Mouse (Mus musculus) cerebellum, adult 18-20 months (tissue): ENCODE measurements around the gene Pxk.
"Not testable (repeated sequence)": the region's sequence is repeated elsewhere in the genome, so short reads cannot be mapped to it uniquely, and the experiment has no call there.

Experiments
- DNase-seq, 2 experiments: peaks; one replicate each; pipeline ENCODE4 v3.0.0; 2021

The Pxk gene

GRCm38 (mm10) chr14:8108047-8108446 lies 10.0 kb downstream of the Pxk start:
- DNase-seq: no peak

DNA sequence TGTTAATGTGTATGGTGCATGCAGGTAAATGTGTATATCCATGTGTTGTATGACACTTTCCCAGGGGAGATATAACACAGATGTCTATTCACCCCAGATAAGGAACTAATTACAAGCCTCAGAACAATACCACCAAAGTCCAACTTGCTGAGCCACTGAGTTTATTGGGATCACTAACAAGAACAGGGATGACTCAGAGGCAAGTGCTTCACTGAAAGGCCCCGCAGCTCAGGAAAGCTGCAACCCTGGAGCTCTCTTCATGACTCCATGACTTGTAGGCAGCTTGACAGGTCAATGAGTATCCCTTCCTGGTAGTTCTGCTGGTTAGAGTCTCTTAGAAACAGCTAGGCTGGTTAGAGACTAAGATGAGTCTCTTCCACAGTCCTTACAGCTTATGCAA lies 11.0 kb downstream of the Pxk start:
- DNase-seq: no peak

DNA sequence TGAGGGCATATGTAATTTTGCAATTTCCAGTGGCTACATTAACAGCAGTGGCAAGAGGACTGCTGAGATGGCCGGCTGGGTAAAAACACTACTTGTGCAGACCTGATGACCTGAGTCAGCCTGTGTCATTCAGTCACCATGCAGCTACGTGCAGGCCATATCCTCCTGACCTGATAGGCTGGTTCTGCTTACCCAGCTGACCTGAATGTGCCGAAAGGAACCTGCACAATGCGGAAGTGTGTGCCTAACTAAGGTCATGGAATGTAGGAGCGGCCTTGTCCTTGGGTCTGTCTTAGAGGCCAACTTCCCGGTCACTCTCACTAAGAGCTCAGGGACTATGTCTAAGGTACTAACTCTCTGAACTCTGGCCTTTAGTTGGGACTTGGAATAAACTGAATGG lies 13.5 kb downstream of the Pxk start:
- DNase-seq: no peak

GRCm38 (mm10) chr14:8112036-8112435 lies 14.0 kb downstream of the Pxk start:
- DNase-seq: no peak

DNA sequence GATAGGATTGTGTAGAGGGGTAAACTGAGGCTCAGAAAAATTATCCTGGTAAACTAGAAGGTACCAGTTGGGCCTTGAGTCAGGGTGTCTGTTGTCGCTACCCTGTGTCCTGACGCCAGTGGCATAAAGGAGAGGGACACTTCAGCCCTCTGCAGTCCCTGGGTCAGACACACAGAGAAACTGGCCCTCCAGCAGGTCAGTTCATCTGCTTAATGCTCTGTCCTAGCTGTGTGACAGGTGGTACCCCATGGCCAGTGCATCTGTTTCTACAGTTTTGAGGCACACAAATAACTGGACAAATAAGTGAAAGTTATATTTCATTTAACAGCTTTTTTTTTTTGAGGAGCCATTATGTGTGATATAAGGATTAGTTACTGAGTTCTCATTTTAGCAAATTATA lies 15.6 kb downstream of the Pxk start:
- peak in 1 of 2 experiments; percentile 50 for DNase-seq

DNA sequence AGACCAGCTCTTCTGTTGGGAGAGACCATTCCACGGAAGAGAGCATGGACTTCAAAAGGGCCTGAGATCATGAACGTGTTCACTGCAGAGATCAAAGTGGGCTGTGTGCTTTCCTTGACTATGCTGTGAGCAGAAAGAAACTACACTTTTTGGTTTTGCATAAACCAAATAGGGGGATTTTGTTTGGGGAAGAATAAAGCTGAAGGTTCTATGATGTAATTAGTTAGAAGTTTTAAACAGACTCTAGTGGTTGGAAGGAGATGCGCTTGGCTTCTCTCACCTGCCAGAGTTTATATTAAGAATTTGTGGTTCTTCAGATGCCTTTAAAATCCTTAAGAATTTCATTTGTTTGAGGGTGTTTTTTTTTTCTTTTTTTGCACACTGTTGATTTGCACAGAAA lies 16.3 kb downstream of the Pxk start:
- DNase-seq: no peak

GRCm38 (mm10) chr14:8114756-8115155 lies 16.7 kb downstream of the Pxk start:
- no peak for DNase-seq

DNA sequence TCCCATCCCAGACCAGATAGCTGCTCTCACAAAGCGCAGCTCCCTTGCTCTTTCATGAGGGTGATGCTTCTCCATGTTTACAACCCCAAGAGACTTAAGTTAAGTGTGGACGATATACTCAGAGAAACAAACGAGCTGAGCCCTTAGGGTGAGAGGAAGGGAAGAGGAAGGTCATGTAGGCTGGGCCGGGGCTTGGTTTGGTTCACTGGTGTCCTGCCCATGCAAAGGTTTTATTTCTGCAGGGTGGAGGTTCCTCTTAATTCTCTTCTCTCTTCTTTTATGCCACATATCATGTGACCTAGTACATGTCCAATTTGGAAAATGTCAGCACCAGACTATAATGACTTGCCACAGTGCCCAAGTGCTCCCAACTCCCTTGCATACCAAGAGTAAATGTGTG lies 17.8 kb downstream of the Pxk start:
- no peak for DNase-seq

GRCm38 (mm10) chr14:8117371-8117770 lies 19.4 kb downstream of the Pxk start:
- DNase-seq: no peak

- no peak for DNase-seq
These were observed 21.4 kb downstream of the Pxk start for GRCm38 (mm10) chr14:8119454-8119853.

DNA sequence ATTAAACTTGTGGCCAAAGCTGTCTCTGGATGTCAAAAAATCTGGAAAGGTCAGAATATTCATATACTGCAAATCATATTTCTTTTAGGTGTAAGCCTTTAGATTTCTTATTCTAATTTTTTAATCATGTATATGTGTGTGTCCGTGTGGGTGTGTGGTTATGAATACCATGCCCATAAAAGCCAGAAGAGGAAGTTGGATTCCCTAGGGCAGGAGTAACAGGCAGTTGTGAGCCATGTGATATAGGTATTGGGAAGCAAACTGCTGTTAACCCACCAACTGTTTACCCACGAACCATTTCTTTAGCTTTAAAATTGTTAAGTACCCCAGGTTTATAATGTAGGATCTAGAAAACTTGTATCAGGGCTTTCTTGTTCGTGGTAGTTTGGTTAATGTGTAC lies 21.9 kb downstream of the Pxk start:
- DNase-seq: no peak

DNA sequence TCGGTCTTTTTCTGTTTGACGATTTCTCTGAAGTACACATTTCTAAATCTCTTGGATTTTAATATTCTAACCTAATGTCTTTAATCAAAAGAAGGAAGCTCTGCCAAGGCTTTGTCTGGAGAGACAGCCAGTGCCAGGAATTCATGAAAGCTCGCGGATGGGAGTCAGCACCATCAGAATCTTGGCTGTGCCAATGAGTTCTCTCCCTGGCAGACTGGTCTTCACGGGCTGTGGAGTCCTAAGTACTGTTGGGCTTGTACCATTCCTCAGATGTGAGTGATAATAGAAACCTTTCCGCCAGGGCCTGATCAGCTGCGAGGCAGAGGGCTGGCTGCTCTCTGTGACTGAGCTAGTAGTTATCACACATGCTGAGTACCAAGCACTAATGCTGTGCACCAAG lies 25.1 kb downstream of the Pxk start:
- peak in 1 of 2 experiments; percentile 60 for DNase-seq

DNA sequence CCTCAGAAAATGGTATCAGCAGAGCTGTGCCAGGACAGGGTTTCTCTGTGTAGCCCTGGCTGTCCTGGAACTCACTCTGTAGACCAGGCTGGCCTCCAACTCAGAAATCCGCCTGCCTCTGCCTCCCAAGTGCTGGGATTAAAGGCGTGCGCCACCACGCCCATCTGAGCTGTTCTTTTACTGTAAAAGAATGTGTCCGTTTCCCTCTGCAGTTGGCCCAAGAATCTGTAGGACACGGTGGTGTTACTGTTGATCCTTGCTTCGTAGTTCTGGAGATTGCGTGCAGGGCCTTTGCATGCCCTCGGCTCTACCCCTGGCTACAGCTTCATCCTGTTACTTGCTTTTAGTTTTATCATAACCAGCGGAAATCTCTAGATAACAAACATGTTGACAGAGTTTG lies 25.6 kb downstream of the Pxk start:
- DNase-seq: not testable (repeated sequence)

DNA sequence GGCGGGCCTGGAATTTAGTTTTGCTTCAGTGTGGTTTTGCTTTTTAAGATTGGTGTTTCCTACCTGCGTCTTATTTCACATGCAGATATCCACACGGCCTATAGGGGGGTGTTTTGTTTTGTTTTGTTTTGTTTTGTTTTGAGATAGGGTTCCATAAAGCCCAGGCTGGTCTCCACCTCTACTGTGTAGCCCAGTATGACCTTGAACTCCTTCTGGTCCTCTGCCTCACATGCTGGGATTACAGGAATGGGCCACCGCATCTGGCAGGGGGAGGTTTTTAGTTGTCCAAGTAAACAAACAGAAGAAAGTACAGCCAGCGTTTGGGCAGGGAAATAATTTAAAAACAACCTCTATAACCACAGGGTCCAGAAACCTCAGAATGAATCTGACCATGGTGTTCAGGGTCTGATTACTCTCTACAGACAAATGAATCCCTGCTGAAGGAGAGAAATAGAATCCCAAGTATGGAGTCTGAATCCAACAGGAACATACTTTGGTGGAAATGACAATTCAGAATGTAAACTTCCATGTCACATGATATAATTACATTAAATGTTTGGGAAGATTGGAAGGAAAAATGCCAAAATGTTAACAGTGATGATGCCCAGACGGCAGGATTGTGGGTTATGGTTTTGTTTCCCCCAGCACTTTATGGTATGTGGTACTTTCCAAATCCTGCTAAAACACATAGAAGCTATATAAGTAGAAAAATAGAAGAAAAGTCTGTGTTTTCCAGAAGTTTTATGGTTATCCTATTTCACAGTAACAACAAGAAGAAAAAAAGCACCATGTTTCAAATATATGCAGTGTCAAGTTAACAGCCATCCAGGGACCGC lies 26.3 kb downstream of the Pxk start:
- no peak for DNase-seq

DNA sequence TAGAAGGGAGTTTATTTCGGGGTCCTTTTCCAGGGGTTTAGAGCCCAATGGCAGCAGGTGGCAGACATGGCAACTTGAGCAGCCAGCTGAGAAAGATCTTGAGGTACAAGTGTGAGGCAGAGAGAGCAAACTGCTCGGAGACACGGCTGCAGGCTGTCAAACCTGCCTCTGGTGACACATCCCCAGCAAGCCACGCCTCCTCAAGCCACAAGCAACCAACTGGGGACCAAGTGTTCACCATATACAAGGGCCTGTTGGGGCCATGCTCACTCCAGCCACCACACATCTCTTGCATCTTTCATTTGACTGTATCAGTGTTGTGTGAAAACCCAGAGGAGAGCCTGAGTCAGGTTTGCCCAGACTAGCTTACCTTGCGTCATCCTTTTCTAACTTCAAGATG lies 30.0 kb downstream of the Pxk start:
- DNase-seq: no peak

DNA sequence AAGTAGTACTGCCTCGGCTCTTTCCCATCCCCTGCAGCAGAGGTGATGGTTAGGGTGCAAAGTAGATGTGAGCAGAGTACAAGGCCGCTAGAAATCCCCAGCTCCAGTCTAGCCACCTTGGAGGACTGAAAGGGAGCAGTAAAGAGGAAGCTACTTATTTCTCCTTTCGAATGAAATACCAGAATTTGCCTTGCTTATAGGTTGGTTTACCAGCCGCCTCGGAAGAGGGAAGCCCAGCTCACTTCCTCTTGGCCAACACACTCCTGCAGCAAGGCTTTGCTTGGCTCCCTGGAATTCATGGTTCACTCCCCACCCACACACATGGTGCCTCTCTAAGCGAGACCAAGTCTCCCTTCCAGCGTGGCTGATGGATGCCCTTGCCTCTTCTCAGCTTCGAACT lies 34.8 kb downstream of the Pxk start:
- DNase-seq: no peak

- no peak for DNase-seq
These were observed 36.2 kb downstream of the Pxk start for GRCm38 (mm10) chr14:8134234-8134633.

DNA sequence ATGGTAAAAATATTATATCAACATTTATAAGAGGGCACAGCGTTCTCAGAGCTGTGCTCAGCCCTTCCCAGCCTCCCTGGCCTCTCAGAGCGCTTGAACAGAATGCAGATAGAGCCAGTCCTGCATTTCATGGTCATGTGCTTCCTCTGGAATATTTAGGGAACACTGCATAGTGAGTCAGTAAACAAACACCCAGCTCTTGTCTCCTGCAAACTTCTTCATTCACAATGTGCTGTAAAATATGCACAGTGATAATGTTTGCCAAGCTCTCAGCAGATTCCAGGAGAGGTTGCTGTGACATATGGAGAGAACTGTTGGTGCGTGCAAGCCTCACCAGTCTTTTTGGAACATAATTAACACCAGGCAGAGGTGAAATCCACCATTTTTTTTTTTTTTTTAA lies 37.1 kb downstream of the Pxk start:
- DNase-seq: peak; percentile 50 to 59

GRCm38 (mm10) chr14:8139724-8140710 lies 42.0 kb downstream of the Pxk start:
- DNase-seq: no peak

GRCm38 (mm10) chr14:8141131-8141530 lies 43.1 kb downstream of the Pxk start:
- no peak for DNase-seq

GRCm38 (mm10) chr14:8145594-8146558 lies 47.9 kb downstream of the Pxk start:
- no peak for DNase-seq

DNA sequence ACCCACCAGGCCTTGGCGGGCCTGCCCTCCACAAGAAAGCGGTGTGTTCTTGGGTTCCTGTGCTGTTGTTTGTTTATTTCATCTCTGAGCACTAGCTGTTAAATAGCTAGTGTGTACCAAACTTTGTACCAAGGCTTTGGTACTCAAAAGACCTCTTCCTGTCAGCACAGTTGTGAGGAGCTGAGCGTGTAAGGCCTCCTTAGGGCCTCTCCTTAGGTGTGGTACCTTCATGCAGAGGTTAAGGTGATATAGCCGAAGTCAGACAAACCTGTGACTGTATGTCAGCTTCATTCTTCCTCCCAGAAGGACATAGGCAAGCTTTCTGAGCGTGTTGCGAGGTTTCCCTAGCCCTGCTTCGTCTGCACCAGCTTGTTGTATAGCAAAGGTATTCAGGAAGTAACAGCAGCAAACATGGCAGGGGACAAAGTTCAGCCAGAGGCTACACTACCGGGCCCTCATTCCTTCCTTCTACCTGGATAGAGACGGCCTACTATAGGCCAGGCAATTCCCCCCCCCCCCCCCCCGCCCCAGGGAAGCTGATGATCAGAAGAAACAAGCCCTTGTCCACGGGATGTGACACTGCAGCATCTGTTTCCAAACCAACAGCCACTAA lies 48.7 kb downstream of the Pxk start:
- DNase-seq: no peak
